Mouse (Mus musculus): ENCODE results near the gene Arhgef7.

DNA sequence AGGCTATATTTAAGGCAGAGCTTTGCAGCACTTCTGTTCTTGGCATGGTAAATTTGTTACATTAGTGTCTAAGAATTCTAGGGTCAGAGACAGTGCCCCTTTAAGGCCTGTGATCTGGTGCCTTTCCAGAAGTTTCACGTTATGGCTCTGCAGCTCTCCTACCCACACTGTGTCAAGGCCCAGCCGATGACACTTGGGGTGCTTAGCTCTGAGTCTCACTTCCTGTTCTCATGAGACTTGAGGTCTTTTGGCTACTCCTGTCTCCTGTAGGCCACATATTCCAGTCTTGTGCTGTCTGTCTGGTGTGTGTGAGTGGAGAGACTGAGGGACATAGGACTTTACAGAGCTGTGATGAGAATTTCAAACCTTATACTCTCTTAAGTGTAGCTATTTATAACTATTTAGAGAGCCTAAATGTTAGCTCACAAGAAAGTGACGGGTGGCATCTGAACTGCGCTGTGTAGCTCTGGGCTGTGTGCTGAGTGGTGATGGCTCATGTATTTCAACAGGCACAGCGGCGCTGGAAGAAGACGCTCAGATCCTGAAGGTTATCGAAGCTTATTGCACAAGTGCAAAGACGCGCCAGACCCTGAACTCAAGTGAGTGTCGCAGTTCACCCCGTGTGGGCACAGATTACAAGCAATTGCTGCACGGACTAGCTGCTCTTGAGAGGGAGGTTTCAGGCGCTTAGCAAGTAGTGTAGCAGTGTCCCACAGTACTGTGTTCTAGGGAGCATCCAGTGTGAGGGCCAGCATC lies 94.1 kb downstream of the Arhgef7 start:
- TF ChIP-seq HCFC1 (IDR thresholded peaks at IDR 0.05; ENCODE audit: borderline replicate concordance, insufficient read depth, low read length) = no peak
- no peak for TF ChIP-seq CHD2 (IDR thresholded peaks at IDR 0.05; ENCODE audit: low read depth, low read length)
- no peak for TF ChIP-seq ZC3H11A (IDR thresholded peaks at IDR 0.05; ENCODE audit: borderline replicate concordance, low read depth, low read length)
